Mouse (Mus musculus) hindbrain, postnatal 0 days (tissue): ENCODE results near the gene Csrp3. TPM values are rescaled to one million over a fixed set of nuclear protein-coding genes. Genes with fewer than 3 reads are reported as not detected.

ENCODE experiments used
- ATAC-seq: fragments of 200-750 bp; cut with Nextera tagmentation; 2 replicates; pipeline ENCODE4 v1.8.0; 2017; ENCODE audit warnings: mild to moderate bottlenecking, moderate TSS enrichment, moderate library complexity
- DNase-seq: peaks from one replicate; pipeline ENCODE4 v3.0.0-alpha.2; 2015; ENCODE audit warnings: low spot score
- H3K27ac ChIP-seq: fragments of 300-500 bp; sonication (generic); 2 replicates; pipeline ENCODE4 v1.5.1; 2014; ENCODE audit warnings: mild to moderate bottlenecking
- H3K27me3 ChIP-seq: fragments of 300-500 bp; sonication (generic); 2 replicates; pipeline ENCODE4 v1.6.1; 2014; ENCODE audit warnings: low read length, mixed read lengths; ENCODE audit not compliant: insufficient read depth
- H3K36me3 ChIP-seq: fragments of 300-500 bp; sonication (generic); 2 replicates; pipeline ENCODE4 v1.6.1; 2014; ENCODE audit warnings: low read length, mixed read lengths; ENCODE audit not compliant: insufficient read depth
- H3K4me1 ChIP-seq: fragments of 300-500 bp; sonication (generic); 2 replicates; pipeline ENCODE4 v1.6.1; 2014; ENCODE audit warnings: antibody characterized with exemption, low read length, mixed read lengths; ENCODE audit not compliant: insufficient read depth
- H3K4me2 ChIP-seq: fragments of 300-500 bp; sonication (generic); 2 replicates; pipeline ENCODE4 v1.6.1; 2014; ENCODE audit warnings: low read depth, mild to moderate bottlenecking, low read length, moderate library complexity, mixed read lengths
- H3K4me3 ChIP-seq: fragments of 300-500 bp; sonication (generic); 2 replicates; pipeline ENCODE4 v1.5.1; 2014; ENCODE audit warnings: low read length
- H3K9ac ChIP-seq: fragments of 300-500 bp; sonication (generic); replicated peaks from 2 replicates; pipeline ENCODE4 v1.6.1; 2014; ENCODE audit warnings: mild to moderate bottlenecking, low read length, moderate library complexity, mixed read lengths
- H3K9me3 ChIP-seq: fragments of 300-500 bp; sonication (generic); 2 replicates; pipeline ENCODE4 v1.6.1; 2016; ENCODE audit warnings: low read length, mixed read lengths
- CTCF ChIP-seq: IDR thresholded peaks from 2 replicates; pipeline ENCODE4 v1.5.1; 2016; ENCODE audit warnings: antibody characterized with exemption, control low read depth, low read depth
- WGBS: fragments of 180-500 bp; shearing (Covaris S2); extraction: QIAGEN DNeasy Blood & Tissue Kit; methylation state at CpG from one replicate; pipeline ENCODE4 v1.1.7; 2014; 5-methylcytosine and 5-hydroxymethylcytosine counted together
- polyA plus RNA-seq: library from polyadenylated mRNA; unstranded; fragments of >200 nt; fragmentation: Nextera tagmentation; extraction: Ambion mirVana; gene quantifications from 2 replicates; pipeline ENCODE4 v1.2.1, GENCODE M21; 2015
- total RNA-seq: library from RNA; depleted of rRNA; stranded (reverse); fragments of >200 nt; gene quantifications from 2 replicates; pipeline ENCODE4 v1.2.3, GENCODE M21; 2014

The Csrp3 gene
- total and polyA plus RNA-seq, 2 experiments from 2014 or later: not detected

- no peak for TF ChIP-seq CTCF
- peak; percentile 58 for ATAC-seq
- 37% methylated on average over 4 of the region's 4 CpGs for WGBS
- Histone ChIP-seq H3K4me1 (peaks cover 15% of the 10 kb centered on the region), H3K27me3 (no peaks in the 10 kb centered on the region; the same call in 1 of the 2 replicates), H3K27ac (0 out of 2 replicates have a peak overlapping the region, but pooled peaks have one; percentile 11), H3K36me3 (no peaks in the 10 kb centered on the region), H3K4me3 (no peak overlapping the region), H3K9me3 (no peaks in the 10 kb centered on the region), H3K9ac (no peak overlapping the region), H3K4me2 (no peak overlapping the region)
- DNase-seq: peak; percentile 18
Measured at GRCm38 (mm10) chr7:48834371-48834970, 13.4 kb downstream of the Csrp3 start.

GRCm38 (mm10) chr7:48832735-48833134, 15.1 kb downstream of the Csrp3 start:
- WGBS: 97% methylated on average over 1 of the region's 1 CpGs
- no peaks in the 10 kb centered on the region; the same call in 1 of the 2 replicates for H3K27me3 ChIP-seq
- TF ChIP-seq CTCF: no peak

DNA sequence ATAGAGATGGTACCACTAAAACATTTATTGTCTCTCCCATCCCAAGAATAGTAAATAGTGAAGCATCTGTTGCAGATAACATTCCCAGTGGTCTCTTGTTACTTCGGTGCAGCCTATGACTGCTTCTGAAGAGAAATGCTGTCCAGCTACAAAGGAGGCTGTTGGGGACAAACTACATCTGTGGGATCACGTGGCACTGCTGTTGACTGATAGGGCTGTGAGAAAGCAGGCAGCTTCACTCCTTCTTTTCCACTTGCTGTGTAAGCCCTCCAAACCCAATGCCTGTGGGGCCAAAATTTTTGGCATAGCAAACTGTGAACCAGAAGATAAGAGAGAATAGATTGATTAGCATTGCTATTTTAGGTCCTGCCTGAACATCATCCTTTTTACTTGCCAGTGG, 17.4 kb downstream of the Csrp3 start:
- TF ChIP-seq CTCF: no peak
- Histone ChIP-seq H3K4me1 (peaks cover 13% of the 10 kb centered on the region), H3K4me3 (no peak overlapping the region), H3K36me3 (peaks cover 25% of the 10 kb centered on the region), H3K4me2 (no peak overlapping the region), H3K9ac (no peak overlapping the region), H3K27me3 (no peaks in the 10 kb centered on the region; the same call in 1 of the 2 replicates), H3K27ac (no peak overlapping the region), H3K9me3 (no peaks in the 10 kb centered on the region)
- no peak for ATAC-seq
- WGBS: 55% methylated on average over 2 of the region's 2 CpGs
- no peak for DNase-seq

More at GRCm38 (mm10) chr7:48832735-48833134, 15.1 kb downstream of the Csrp3 start:
- no peak overlapping the region for H3K4me2 ChIP-seq
- peaks cover 15% of the 10 kb centered on the region for H3K4me1 ChIP-seq
- no peak overlapping the region for H3K9ac ChIP-seq
- no peak overlapping the region for H3K27ac ChIP-seq
- H3K4me3 ChIP-seq: no peak overlapping the region
- no peaks in the 10 kb centered on the region for H3K9me3 ChIP-seq
- no peak for DNase-seq
- peaks cover 4% of the 10 kb centered on the region; the same call in 1 of the 2 replicates for H3K36me3 ChIP-seq
- ATAC-seq: no peak

DNA sequence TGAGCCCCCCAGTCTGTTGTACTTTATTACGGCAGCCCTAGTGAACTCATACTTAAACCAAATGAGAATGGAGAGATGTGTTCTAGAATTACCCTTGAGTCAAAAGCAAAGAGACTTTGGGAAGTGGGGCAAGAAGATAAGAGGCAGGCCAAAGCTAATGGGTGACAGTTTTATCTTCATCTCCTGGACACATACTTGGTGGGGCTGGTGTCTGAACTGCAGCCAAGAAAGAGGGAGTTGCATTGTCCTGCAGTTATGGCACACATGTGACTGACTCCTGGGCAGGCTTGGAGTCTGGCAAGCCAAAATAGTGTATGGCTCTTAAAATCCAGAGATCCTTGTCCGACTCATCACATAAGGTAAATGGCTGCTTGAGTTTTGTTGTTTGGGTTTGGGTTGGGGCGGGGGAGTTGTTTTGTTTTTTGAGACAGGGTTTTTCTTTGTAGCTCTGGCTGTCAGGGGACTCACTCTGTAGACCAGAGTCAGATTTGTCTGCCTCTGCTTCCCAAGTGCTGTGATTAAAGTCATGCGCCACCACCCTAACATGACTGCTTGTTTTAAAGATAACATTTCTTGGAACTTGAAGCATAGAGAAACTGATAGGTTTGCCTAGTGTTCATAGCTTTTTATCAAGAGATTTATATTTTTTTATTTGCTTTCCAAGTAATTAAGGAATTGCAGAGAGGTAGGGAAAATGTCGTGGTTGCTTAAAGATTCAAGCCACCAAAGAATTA, 18.5 kb downstream of the Csrp3 start:
- WGBS: 81% methylated on average over 5 of the region's 5 CpGs

GRCm38 (mm10) chr7:48825170-48825569, 22.7 kb downstream of the Csrp3 start:
- WGBS: 93% methylated on average over 6 of the region's 6 CpGs
- Histone ChIP-seq H3K27me3 (no peaks in the 10 kb centered on the region), H3K4me1 (no peaks in the 10 kb centered on the region), H3K4me2 (no peak overlapping the region), H3K9me3 (no peaks in the 10 kb centered on the region), H3K27ac (no peak overlapping the region), H3K9ac (no peak overlapping the region), H3K4me3 (no peak overlapping the region), H3K36me3 (peaks cover 45% of the 10 kb centered on the region)
- no peak for TF ChIP-seq CTCF
- ATAC-seq (no peak), DNase-seq (no peak)

More for the DNA sequence above, 18.5 kb downstream of the Csrp3 start:
- DNase-seq: no peak
- H3K9me3 ChIP-seq: no peaks in the 10 kb centered on the region
- H3K27ac ChIP-seq: no peak overlapping the region
- no peak overlapping the region for H3K4me3 ChIP-seq
- H3K27me3 ChIP-seq: no peaks in the 10 kb centered on the region; the same call in 1 of the 2 replicates
- H3K4me2 ChIP-seq: no peak overlapping the region
- ATAC-seq: no peak
- no peak for TF ChIP-seq CTCF
- peaks cover 2% of the 10 kb centered on the region; the same call in 1 of the 2 replicates for H3K4me1 ChIP-seq
- no peak overlapping the region for H3K9ac ChIP-seq
- H3K36me3 ChIP-seq: peaks cover 28% of the 10 kb centered on the region

- no peak overlapping the region for H3K4me3 ChIP-seq
- no peaks in the 10 kb centered on the region for H3K4me1 ChIP-seq
- ATAC-seq (no peak), DNase-seq (no peak)
- H3K9me3 ChIP-seq: no peaks in the 10 kb centered on the region
- peaks cover 49% of the 10 kb centered on the region for H3K36me3 ChIP-seq
- no peak overlapping the region for H3K9ac ChIP-seq
- H3K4me2 ChIP-seq: no peak overlapping the region
- TF ChIP-seq CTCF: no peak
- no peaks in the 10 kb centered on the region for H3K27me3 ChIP-seq
- WGBS: 96% methylated on average over 1 of the region's 1 CpGs
- H3K27ac ChIP-seq: no peak overlapping the region
Measured at GRCm38 (mm10) chr7:48824671-48825070, 23.2 kb downstream of the Csrp3 start.
